Mouse (Mus musculus) splenic B cell, adult 2 months (primary cell): ENCODE data around the gene Foxn3.

Experiments
- DNase-seq: peaks from one replicate; pipeline ENCODE4 v3.0.0-alpha.2; 2011; ENCODE audit warnings: low read depth, low spot score
- H3K27me3 ChIP-seq: 2 replicates; pipeline ENCODE4 v1.6.1; 2012; ENCODE audit warnings: mild to moderate bottlenecking, low read length, moderate library complexity, mixed read lengths; ENCODE audit not compliant: control insufficient read depth, poor library complexity, insufficient read depth, severe bottlenecking
- H3K36me3 ChIP-seq: 2 replicates; pipeline ENCODE4 v1.6.1; 2012; ENCODE audit warnings: mild to moderate bottlenecking, low read length, moderate library complexity, mixed read lengths; ENCODE audit not compliant: control insufficient read depth, poor library complexity, insufficient read depth, severe bottlenecking

Foxn3 gene

DNA sequence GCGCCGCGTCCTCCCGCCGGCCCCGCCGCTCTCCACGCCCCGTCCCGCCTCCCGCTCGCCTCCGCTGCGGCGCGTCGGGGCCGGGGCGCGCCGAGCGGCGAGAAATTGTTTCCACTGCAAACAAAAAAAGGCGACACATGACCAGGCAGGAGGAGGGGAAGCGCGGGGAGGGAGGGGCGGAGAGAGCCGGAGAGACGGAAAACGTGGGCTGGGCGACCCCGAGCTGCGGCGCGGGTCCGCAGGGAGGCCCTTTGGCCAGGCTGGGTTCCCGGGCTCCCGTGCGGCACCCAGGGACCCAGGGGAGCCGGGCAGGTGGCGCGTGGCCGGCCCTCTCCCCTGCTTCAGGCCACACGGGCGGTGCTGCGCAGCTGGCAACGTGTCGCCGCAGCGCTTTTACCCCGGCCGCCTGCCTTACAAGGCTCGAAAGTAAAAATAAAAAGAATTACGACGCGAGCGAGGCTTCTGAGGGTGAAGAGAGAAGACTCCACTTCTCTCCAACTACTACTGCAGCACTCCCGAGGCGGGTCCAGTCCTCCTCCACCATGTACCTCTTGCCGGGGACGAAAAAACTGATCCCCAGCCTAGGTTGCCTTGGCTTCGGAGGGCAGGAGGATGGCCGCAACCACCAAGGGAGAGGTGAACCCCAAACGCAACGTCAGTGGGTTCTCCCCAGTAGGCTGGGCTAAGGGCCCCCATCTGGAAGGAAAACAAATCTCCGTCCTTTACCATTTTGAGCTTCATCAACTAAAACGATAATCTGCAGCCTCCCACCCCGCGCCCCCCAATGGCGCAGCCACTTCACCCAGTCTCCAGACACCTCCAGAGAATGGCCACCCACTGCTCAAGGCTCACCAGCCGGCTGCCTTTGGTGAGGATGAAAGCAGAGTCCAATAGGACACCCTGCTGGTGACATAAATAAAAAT lies 170.2 kb downstream of the Foxn3 start:
- DNase-seq = peak; percentile 92

DNA sequence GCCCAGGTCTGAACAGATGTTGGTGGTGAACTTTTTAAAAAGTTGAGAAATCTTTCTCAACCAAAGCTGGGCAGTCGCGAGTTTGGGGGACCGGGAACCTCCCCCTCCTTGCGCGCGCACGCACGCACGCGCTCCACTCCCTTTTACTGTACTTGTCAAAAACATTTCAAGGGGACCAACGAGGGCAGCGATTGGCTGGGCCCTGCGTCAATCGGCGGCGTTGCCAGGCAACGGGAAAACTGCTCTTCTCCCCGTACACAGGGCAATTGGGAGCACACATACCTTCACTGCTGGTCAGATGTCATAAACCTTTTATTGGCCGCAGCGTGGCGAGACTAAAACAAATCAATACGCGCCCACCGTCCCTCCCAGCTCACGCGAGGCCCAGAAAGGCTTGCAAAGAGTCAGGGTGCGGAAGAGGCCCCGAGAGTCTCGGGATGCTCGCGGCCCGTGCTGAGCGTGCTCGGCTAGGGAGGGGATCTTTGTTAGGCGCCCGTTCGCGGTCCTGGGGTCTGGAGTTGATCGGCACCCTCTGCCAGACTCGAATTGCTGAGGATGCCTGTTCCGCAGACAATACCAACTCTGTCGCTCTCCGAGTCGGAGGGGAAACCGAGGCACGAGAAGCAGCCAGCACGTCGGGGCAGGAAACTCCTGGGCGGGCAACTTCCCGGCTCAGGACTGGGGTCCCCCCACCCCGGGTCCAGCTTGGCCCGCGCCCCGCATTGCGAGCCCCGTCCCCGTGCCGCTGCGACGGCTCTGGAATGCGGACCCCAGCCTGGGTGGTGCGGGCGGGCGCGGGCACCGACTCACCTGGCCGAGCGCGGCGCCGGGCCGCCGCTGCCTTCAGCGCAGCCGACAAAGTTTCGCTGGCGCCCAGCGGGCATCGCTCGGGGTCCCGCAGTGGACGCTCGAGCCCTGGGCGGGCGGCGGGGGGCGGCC lies 171.2 kb downstream of the Foxn3 start:
- Histone ChIP-seq H3K27me3 (no peaks in the 10 kb centered on the region), H3K36me3 (peaks cover 1% of the 10 kb centered on the region; the same call in 1 of the 2 replicates)
- peak; percentile 97 for DNase-seq

More for the DNA sequence above, 170.2 kb downstream of the Foxn3 start:
- Histone ChIP-seq H3K27me3 (no peaks in the 10 kb centered on the region), H3K36me3 (peaks cover 1% of the 10 kb centered on the region; the same call in 1 of the 2 replicates)

DNA sequence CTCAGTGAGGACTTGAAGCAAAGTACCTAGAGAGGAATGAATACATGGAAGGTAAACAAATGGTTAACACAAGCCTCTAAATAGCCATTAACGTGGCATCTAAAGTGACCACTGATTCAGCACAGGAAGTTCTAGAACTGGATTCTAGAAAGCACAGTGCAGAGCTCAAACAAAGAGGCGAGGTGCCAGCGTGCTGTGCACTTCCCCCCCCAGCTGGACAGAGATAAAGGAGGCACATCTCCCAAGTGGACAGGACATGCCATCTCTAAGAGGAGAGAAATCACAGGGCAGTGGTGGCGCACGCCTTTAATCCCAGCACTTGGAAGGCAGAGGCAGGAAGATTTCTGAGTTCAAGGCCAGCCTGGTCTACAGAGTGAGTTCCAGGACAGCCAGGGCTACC lies 173.0 kb downstream of the Foxn3 start:
- H3K36me3 ChIP-seq = peaks cover 1% of the 10 kb centered on the region; the same call in 1 of the 2 replicates
- no peak for DNase-seq
- no peaks in the 10 kb centered on the region for H3K27me3 ChIP-seq

- 0 out of 2 replicates have a peak, but pooled peaks cover 1% of the 10 kb centered on the region for H3K36me3 ChIP-seq
- no peaks in the 10 kb centered on the region for H3K27me3 ChIP-seq
- no peak for DNase-seq
These were observed 174.1 kb downstream of the Foxn3 start for GRCm38 (mm10) chr12:99389244-99389643.

GRCm38 (mm10) chr12:99385897-99386834 lies 177.2 kb downstream of the Foxn3 start:
- Histone ChIP-seq H3K27me3 (no peaks in the 10 kb centered on the region), H3K36me3 (peaks cover 1% of the 10 kb centered on the region; the same call in 1 of the 2 replicates)
- no peak for DNase-seq

DNA sequence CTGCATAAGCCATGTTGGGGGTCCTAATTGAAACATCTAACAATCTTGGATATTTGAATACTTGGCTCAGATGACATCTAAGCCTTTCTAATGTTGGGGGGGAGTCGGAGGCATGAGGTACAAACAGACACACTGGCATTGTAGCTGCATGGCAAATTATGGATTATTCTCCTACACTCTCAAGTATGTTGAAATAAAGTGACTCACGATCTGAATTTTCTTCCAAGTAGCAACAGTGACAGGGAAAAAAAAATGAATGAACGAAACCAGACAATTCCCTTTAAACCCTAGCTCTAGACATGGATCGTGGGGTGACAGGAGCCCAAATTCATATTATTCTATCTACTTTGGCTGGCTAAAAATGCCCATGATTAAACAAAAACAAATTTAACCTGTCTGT lies 178.3 kb downstream of the Foxn3 start:
- no peak for DNase-seq
- no peaks in the 10 kb centered on the region for H3K27me3 ChIP-seq
- H3K36me3 ChIP-seq = peaks cover 1% of the 10 kb centered on the region; the same call in 1 of the 2 replicates

- DNase-seq = no peak
- H3K27me3 ChIP-seq = no peaks in the 10 kb centered on the region
- H3K36me3 ChIP-seq = no peaks in the 10 kb centered on the region; the same call in 1 of the 2 replicates
These were observed 182.1 kb downstream of the Foxn3 start for GRCm38 (mm10) chr12:99381317-99381716.

DNA sequence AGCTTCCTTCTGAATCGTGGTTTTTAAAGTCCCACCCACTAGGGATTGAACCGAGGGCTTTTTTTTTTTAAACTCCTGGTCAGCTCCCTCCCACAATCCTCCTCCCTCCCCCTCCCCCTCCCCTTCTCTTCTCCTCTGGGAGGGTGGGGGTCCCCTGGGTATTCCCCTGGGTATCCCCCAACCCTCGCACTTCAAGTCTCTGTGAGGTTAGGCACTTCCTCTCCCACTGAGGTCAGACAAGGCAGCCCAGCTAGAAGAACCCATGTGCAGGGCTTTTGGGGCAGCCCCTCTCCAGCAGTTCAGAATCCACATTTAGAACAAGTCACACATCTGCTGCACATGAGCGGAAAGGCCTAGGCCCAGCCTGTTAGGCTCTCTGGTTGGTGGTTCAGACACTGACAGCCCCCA lies 182.5 kb downstream of the Foxn3 start:
- H3K36me3 ChIP-seq = no peaks in the 10 kb centered on the region; the same call in 1 of the 2 replicates
- no peaks in the 10 kb centered on the region for H3K27me3 ChIP-seq
- peak; percentile 87 for DNase-seq

- H3K36me3 ChIP-seq = no peaks in the 10 kb centered on the region; the same call in 1 of the 2 replicates
- DNase-seq = no peak
- no peaks in the 10 kb centered on the region for H3K27me3 ChIP-seq
These were observed 183.3 kb downstream of the Foxn3 start for GRCm38 (mm10) chr12:99380124-99380523.

GRCm38 (mm10) chr12:99378284-99378683 lies 185.1 kb downstream of the Foxn3 start:
- Histone ChIP-seq H3K36me3 (no peaks in the 10 kb centered on the region; the same call in 1 of the 2 replicates), H3K27me3 (no peaks in the 10 kb centered on the region)
- DNase-seq = no peak

- DNase-seq = no peak
- Histone ChIP-seq H3K36me3 (no peaks in the 10 kb centered on the region; the same call in 1 of the 2 replicates), H3K27me3 (no peaks in the 10 kb centered on the region)
These were observed 185.7 kb downstream of the Foxn3 start for GRCm38 (mm10) chr12:99377705-99378104.

DNA sequence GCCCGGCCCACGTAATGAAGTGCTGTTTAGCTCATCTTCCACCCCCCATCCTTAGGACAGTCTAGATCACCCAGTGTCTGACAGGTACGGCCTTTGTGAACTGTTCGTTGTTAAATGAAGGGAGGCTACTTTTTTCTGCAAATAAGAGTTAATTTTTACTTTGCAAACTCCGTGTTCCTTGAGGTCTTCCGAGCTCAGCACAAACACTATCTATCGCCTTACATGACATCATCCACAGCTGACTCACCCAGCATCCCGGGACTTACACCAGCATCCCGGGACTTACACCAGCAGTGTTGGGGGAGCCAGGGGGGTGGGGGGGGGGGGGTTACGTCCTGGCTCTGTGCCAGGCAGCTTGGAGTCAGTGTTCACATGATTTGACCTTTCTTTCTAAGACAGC lies 186.3 kb downstream of the Foxn3 start:
- no peak for DNase-seq
- no peaks in the 10 kb centered on the region for H3K27me3 ChIP-seq
- H3K36me3 ChIP-seq = no peaks in the 10 kb centered on the region

DNA sequence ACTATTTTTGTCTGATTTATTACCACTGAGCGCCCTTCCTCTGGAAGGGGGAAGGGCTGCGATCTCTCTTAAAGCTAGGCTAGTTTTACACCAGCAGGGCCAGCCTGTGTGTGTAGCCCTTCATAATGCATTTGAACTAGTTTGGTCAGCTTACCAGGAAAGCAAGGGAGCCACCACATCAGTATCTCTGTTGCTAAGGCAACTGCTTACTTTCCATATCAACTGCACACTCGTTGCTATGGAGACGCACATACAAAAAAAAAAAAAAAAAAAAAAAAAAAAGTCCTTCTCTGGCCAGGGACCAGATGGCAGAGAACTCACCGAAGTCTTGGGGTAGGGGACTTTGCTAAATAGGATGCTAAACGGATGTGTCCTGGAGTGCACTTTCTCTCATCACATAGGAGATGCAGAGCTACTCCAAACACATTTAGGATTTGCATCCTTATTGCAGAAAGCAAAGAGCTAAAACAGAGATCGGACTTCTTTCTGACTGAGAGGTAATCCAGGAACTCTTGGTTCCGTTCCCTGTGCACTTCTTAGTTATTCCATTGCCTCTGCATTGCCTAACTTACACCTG lies 187.4 kb downstream of the Foxn3 start:
- no peaks in the 10 kb centered on the region; the same call in 1 of the 2 replicates for H3K36me3 ChIP-seq
- DNase-seq = peak; percentile 49
- no peaks in the 10 kb centered on the region for H3K27me3 ChIP-seq
